Mouse (Mus musculus): ENCODE data around the gene Mroh7. TPM values are rescaled to one million over a fixed set of nuclear protein-coding genes. Genes with fewer than 3 reads are reported as not detected.
A peak's percentile ranks its signal among the peaks of the same experiment; 100 is the strongest.
"Not testable (repeated sequence)": the region's sequence is repeated elsewhere in the genome, so short reads cannot be mapped to it uniquely, and the experiment has no call there.

Mroh7 gene
- total RNA-seq (2021), result 0.41 and 2.9 TPM in 2 replicates
- long read RNA-seq, experiment 1, partial matches to known transcripts, result 1 of 2 reads
- long read RNA-seq, experiment 1, other reads (novel, unspliced or antisense), result 1 of 2 reads
- long read RNA-seq, experiment 2, partial matches to known transcripts, result 0 of 1 reads
- long read RNA-seq, experiment 2, other reads (novel, unspliced or antisense), result 1 of 1 reads

DNA sequence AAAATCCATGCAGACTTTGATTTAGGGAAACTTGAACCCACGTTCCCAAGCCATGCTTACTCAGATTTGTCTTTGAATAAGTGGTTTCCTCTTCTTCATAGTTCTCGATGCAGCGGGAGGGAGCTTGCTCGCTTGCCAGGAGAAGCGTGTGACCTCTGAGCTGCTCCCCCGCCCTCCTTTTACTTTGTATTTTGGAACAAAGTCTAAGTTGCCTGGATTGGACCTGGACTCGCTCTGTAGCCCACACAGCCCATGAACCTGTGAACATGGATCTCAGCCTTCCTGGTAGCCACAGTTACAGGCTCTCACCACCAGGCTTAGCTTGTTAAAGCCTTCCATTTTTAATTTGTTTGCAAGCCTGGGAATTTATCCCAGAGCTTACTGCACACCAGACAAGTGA, at the start of gene Mroh7:
Mroh7 (minus strand) TSS at position 112 of the 400 bp plus-strand sequence.
- DNase-seq, result no peak

DNA sequence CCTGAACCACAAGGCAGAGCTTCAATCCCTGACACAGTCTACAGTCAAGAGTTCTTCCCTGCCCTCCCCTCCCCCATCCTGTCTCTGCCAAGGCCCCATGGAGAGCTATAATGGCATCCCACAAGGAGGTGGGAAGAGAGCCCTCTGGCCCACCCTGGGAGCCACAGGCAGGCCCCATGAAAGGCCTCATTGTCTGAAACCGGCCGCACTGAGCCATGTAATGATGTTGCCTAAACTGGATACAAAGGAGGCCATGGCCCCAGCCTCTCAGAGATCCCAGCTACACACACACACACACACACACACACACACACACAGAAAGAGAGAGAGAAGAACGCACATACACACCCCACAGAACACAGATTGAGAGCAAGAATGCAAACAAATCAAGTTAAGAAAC, 49.3 kb upstream of the Mroh7 start:
- no peak for DNase-seq

DNA sequence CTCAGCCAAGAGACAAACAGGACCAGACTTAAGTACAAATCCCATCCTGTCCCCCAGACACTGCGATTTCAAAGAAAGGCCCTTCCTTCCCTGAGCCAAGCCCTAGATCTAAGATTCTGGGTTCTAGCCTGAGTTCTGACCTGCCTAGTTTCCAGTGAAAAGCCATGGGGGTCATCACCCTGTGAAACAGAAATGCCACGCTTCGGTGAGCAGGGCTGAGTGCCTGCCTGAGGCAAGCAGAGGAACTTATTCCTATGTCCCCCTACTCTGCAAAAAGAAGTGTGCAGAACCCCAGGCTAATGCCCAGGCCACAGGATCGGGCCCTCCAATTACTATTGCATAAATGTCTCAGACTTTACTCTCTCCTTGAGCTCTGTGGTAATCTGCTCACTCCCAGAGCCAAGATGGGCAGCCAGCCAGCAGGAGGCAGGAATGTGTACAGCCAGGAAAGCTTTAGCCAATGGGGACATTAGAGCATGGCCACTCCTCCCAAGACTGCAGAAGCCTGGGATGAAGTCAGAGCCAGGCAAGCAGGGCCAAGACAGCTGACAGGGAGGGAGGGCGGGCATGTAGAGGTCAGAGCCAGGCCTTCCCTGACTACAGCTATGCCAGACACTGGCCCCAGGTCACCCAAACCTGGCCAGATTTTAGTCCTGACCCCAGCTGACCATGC, 47.5 kb upstream of the Mroh7 start:
- DNase-seq, result peak; percentile 98

DNA sequence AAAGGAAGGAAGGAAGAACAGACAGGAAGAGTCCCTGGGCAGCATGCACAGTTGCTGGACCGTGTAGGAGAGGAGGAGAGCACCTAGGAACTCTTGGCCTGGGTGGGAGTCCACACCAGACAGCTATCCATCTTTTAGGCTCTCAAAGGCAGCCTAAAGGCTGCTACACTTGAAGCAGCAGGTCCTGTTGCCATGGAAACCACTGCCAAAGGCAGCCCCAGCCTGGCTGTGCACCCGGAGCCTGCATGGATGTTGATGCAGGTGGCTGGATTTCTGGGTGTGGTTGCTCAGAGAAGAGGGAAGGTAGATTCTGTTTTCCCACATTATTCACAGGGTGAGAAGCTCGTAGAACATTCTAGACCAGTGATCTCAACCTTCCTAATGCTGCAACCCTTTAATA, 46.3 kb upstream of the Mroh7 start:
- DNase-seq, result no peak

DNA sequence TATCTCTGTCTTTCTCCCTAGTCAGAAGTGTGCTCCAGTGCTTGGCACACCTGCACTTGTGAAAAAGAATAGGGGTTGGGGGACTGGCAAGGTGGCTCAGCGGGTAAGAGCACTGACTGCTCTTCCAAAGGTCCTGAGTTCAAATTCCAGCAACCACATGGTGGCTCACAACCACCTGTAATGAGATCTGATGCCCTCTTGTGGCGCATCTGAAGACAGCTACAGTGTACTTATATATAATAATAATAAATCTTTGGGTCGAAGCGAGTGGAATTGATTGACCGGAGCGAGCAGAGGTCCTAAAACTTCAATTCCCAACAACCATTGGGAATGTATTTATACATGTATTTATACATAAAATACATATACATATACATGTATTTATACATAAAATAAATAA, 45.0 kb upstream of the Mroh7 start:
- DNase-seq, result not testable (repeated sequence)

DNA sequence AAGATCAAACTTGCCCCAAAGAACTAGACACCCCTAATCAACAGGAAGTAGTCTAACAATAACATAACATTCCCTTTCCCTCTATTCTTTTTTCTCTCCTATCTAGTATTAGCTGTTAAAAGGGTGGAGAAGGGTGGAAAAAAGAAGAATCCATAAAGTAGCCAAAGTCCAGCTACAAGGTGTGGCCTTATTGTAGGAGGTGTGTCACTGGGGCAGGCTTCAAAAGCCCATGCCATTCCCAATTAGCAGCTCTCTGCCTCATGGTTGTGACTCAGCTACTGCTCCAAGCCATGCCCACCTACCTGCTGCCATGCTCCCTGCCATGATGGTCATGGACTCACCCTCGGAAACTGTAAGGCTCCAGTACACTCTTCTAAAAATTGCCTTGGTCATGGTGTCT, 41.8 kb upstream of the Mroh7 start:
- DNase-seq, result no peak

DNA sequence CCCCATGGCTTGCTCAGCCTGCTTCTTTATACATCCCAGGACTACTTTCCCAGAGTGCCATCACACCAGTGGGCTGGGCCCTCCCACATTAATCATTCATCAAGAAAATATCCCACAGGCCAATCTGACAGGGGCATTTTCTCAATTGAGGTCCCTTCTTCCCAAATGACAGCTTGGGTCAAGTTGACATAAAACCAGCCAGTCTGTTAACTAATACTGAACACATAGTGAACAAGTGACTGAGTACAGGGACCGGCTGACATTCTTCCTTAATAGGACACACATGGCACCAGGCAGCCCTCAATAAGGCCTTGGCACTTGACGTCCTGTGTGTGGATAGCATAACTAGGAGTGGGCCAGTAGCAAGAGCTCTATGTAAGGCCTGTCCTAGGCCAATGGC, 38.6 kb upstream of the Mroh7 start:
- DNase-seq, result no peak

DNA sequence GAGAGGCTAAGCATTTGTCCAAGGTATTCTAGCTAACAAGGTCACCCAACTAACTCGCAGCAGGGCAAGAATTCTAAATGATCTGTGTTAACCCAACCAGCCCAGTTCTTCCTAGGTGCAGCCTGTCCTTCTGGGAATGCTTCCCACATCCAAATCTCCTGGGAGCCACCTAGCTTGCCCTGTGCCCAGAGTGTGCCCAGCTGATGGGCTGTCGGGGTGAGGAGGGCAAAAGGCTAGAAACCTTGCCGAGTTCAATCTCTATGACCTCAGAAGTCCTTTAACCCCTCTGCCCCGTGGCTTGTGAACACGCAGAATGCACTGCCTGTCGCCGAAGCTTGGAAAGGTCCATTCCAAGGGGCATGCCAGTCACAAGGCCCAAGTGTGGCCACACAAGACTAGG, 33.4 kb upstream of the Mroh7 start:
- DNase-seq, result peak; percentile 70

DNA sequence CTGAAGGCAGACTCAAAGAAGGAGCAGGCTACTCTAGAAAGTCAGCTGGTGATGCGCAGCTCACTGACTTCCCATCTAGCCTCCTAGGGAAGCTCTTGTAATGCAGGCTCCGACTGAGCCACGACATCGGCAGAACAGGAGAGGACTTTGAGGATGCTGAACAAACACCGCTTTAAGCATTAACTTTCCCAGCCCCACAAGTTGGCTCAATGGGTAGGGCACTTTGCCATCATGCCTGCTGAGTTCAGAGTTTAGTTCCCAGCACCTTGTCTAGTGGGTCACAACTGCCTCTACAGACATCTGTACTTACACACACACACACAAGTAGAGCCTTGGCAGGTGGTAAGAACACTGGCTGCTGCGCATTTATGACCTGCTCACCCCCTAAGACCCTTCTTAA, 21.0 kb upstream of the Mroh7 start:
- DNase-seq, result no peak

DNA sequence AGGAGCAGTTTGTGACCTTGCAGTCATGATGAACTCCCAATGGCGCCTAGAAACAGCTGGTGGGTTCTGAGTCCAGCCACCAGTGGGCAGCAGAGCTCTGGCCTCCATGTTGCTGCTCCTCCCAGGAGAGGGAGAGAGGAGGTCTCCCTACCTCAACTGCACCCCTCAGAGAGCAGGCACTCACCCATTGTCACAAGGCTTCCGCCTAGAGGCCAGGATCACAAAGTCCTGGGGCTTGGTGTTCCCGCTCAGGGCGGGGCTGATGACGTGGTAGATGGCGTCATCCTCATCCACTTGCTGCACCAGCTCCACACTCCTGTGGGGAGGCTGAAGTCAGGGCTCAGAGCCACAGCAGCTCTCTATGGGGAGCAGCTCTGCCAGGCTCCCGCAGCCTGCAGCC, 19.0 kb upstream of the Mroh7 start:
- peak; percentile 83 for DNase-seq

DNA sequence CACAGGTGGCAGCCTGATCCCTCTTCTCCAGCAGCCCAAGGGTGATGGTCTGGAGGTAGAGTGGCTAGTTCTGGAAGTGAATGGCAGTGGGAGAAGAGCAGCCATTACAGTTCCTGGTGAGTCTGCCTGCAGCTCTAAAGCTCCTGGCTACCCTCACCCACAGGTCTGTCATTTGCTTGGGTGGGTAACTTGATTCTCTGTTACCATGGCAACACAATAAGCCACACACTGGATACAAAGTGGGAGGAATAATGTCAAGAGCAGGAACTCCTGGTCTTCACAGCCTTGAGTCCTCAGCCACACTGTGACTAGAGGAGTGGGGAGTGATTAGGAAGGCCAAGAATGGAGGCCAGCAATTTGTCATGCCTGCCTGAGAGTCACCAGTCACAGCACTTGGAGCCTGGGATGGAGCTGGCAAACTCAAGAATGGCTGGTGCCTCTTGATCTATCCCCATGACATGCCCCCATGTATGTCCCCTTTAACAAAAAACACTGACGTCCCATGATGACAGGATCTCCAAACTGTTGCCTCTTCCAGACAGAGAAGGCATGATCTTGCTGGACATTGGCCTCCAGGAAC, 16.4 kb upstream of the Mroh7 start:
- peak; percentile 31 for DNase-seq

DNA sequence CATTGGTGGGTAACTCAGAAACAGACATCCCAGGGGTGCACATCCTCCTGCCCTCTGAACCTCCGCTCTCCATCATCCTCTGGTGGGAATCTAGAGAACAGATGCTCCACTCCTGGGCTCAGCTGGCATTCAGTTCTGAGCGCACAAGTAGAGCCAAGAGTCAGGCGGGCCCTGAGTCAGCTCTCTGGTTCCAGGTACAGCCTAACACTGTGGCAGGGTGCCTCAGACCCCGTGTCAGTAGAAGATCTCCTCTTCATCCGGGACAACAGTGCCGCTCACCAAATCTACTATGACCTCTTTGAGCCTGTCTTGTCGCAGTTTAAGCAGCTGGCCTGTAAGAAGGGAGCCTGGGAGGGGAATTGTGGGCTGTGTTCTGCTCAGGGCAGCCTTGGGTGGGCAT, 15.1 kb upstream of the Mroh7 start:
- DNase-seq, result no peak

DNA sequence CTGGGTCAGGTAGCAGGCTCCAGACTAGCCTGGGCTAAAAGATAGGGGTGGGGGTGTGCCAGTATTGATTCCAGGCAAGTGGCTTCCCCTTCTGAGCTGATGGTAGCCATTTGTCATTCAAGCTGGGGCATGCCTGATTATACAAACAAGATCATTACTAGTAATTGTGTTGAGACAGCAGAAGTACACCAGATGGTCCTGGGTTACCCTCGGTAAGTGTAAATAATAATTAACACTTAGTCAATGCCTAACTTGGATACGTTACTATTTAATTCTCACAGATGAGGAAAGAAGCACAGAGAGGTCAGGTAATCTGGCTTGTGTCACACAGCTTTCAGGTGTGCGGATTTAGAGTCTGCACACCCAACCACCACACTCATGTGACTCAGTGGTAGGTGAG, 7.2 kb upstream of the Mroh7 start:
- DNase-seq, result no peak

DNA sequence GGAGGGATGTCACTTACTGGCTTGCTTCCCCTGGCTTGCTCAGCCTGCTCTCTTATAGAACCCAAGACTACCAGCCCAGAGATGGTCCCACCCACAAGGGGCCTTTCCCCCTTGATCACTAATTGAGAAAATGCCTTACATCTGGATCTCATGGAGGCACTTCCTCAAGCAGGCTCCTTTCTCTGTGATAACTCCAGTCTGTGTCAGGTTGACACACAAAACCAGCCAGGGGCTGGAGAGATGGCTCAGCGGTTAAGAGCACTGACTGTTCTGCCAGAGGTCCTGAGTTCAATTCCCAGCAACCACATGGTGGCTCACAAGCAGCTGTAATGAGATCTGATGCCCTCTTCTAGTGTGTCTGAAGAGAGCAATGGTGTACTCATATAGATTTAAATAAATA, 6.2 kb upstream of the Mroh7 start:
- DNase-seq, result not testable (repeated sequence)

DNA sequence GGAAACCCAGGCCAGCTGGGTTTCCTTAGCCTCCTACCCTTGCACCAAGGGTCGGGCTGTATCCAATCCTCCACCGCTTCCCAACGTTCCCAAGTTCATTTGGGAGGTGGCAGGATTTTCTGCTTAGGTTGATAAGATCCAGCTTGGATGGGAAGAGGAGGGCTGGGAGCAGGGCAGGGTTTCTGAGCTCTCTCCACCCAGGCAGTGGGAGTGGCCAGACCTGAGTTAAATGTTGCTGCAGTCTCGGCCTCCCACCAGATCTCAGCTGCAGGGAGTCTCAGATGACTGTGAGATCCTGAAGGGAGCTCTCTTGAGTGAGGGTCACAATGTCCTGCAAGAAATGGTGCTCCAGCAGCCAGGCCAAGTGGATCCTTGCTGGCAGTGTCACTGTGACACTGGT, 2.9 kb upstream of the Mroh7 start, which contains the start of gene Fam151a:
Fam151a (plus strand) TSS at position 254 of the 400 bp plus-strand sequence.
- DNase-seq, result no peak

DNA sequence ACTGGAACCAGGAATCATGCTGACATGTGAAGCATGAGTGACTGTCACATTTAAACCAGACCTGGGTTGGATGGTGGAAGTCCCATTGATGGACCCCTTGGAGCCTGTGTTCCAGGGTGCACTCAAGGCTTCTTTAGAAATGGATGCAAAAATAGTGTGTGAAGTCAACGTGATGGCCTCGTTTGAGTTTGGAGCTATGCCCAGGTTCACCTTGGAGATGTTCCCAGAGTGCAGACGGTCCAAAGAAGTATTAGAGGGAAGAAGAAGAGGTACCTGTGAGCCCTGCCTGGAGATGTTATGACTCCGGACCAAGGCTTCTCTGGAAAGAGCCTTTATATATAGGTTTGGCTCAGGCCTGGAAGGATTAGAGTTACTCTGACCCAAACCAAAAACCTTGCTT, 10.1 kb downstream of the Mroh7 start:
- no peak for DNase-seq

DNA sequence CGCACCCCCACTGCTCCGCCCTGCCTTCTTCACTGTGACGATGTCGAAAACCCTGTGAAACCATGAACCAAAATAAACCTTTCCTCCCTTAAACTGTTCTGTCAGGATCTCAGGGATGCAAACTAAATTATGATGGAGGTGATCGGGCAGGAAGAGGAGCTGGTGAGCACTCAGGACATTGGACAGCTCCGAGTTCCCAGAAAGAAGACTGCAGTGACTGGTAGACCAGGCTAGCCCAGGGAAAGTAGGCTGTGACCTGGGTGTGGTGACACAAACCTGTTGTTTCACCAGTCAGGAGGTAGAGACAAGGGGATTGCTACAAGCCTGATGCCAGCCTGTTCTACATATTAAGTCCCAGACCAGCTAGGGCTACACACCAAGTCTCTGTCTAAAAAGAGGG, 17.1 kb downstream of the Mroh7 start:
- DNase-seq, result no peak

DNA sequence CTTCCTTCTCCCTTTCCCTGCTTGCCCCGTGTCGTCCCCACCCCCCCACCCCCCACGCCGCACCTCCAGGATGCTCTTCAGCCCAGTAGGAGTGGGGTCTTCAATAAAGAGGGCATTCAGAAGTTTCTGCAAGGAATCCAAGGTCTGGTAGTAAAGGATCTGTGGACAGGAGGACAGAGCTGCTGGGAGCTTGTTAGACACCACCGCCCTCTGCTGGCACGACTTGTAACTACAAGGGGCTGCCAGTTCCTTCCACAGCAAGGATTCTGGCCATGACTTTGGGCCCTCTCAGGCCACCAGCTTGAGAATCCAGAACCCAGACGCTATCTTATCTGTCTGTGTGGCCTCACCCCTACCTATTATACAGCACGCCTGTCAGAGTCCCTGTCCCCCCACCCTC, 22.3 kb downstream of the Mroh7 start:
- DNase-seq, result peak; percentile 90

DNA sequence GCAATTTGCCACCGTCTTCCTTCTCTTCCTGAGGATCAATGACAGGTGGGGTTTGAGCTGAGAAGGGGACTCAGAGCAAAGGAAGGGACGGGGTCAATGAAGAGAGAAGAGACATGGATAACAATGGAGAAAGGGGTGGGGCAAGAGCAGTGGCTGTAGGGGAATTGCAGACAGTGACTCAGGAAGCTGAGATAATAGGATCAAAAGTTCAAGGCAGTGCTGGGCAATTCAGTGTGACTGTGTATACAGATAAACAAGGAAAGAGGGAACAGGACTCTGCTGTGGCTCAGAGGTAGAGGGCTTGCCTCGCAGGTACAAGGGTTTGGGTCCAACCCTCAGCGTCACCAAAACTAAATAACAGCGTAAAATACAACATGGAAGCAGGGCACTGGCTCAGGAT, 22.8 kb downstream of the Mroh7 start:
- DNase-seq, result peak; percentile 49

DNA sequence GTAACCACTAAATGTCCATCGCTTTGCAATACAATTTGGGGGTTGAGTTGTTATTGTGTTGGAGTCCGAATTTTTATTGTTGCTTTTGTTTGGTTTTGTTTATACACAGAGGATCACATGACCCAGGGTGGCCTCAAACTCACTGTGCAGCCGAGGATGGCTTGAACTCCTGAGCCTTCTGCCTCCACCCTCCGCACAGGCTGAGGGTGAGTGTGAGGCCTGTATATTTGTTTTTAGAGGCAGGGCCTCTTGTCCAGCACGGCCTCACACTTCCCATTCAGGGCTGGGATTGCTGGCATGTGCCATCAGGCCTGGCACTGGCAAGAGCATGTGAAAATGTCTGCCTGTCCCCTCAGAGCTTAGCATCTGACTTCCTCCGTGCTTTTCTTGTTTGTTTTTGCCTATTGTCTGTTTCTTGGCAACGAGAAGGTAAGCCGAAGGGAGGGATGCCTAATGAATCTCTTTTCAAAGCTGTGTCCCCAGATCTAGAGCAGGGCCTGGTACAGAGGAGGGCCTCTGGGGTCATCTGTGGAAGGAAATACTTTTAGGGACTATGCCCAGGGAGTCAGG, 25.5 kb downstream of the Mroh7 start:
- no peak for DNase-seq

DNA sequence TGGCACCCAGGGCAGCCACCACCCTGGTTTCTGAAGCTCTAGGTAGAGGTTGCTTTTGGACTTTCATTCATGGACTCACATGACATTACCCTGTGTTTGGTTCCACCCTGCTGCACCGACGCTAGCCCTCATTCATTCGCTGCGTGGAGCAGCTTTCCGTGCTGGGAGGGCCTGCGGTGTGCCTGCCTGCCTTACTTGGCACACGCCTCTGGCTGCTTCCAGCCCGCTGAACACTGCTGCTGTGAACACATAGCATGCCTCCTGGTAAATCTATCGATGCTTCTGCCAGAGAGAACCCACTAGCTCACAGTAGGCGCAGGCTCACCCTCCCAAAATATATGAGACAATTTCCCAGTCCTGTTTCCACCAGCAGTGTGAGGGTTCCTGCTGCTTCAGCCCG, 26.3 kb downstream of the Mroh7 start:
- no peak for DNase-seq

DNA sequence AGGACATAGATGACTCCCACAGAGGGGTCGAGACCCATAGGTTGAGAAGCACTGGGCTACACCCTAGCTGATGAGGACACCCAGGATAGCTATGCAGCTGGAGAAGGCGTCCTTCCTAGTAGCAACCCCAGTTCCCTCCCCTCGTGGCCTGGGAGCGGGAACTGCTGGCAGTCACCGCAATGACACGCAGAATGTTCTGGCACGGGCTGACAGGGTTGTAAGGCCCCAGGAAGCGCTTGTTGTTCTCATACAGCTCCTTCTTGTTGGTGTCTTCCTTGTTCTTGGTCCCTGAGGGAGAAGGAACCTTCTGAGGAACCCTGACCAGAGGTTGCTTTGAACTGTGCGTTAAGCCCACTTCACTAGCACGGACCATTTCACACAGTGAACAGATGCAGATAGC, 26.8 kb downstream of the Mroh7 start:
- DNase-seq, result no peak

DNA sequence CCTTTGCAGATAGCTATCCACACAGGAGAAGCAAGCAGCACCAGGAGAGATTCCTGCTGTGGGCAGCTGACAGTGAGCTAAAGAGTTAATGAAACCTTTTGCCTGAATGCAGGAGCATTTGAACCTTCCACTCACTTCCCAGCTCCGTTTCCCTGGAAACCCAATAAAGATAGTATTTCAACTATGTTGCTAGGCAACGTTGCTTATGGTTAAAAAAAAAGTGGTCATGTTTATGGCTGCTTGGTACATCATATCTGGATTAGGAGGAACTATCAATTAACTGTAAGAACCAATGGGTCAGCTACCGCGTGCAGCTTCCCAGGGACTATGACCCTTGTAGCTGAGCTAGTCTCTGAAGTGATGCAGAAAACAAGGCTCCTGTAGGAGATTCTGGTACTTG, 29.9 kb downstream of the Mroh7 start:
- no peak for DNase-seq

DNA sequence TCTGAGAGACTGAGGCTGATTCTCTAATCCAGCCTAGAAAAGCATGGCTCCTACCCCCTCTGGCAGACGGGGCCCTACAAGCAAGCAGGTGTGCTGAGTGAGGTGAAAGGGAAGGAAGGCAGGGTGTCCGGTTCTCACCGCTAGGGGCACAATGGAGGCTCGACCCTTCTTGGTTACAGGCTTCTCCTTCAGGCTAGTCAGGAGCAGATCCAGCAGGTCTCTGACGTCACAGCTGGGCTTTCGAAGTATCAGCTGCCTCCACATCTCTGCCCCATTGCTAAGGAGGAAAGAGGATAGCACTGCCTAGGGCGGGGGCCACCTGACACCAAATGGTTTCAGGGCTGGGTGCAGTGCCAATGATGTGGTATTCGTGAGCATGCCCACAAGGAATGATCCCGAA, 30.7 kb downstream of the Mroh7 start:
- no peak for DNase-seq

Measured in adrenal gland, postnatal 14 days (tissue).